Mouse (Mus musculus): ENCODE results near the gene Usp46.

Usp46 gene

DNA sequence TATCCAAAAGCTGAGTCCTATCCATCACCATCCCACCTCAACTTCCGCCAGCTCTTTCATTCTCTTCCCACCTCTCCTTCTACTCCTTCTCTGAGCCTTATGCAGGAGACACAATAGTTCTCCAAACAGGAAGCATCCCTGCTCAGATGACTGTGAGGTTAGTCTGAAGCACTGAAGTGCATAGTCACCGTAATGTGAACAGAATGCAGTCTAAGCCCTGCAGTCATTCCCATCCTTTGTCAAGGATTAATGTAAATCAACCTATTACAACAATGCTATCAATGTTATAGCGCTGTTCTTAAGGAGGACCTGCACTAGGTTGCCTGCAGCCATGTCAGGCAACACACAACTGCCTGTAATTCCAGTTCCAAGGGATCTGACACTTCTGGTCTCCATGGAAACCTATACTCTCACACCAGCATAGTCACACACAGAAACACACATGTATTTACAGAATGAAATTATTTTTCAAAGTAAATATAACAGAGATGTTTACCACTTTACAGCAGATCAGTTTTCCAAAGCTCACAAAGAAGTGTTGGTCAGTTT, 115.1 kb downstream of the Usp46 start:
- DNase-seq (ENCODE audit: low read depth, low spot score): no peak

DNA sequence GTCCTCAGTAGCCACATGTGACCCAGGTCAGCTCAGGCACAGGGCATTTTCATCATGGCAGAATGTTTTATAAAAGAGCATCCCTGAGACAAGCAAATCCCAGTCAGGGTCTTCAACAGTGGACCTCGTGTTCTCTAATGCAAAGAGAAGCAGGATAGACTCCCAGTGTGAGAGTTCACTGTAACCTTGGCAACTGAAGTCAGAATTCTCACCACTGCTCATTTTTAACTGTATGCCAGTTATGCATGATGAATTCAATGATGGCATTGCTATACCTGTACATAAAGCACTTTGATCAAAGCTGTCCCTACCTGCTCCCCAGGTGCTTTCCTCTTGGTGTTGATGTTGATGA, 116.6 kb downstream of the Usp46 start:
- no peak for DNase-seq (ENCODE audit: low read depth, low spot score)

DNA sequence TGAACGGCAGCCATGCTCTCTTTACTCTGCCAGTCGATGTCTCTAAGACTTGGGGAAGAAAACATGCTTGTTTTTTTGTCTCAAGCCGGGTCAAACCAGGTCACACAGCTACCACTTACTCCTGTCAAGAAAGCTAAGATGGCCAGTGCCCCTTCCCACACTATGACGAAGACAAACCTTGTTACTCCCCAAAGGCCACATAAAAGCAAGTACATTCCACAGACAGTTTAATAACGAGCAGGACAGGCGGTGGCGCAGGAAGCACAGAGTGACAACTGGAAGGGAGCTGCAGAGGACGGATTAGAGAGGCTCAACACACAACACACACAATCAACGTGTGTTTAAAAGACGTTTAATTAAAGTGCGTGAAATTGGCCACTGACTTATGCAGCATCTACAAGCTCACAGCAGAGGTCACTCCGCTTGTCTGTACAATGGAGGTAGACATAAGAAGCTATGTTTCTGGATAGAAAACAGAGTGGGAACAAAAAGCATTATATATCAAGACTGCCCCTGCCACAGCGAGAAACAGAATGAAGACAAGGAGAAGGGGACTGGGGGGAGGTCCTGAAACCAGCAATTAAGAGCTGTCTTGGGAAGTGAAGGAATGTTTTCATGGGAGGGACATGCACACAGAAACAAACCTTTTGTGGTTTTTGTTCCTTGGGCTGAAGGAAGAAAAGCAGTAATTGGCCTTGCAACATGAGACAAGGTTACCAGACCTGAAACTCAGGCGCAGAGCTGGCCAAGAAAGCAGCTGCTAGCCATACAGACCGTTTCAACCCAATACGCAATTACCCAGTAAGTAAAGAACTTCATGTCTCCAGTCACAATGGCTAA, 117.2 kb downstream of the Usp46 start:
- DNase-seq (ENCODE audit: low read depth, low spot score): no peak
